Mouse (Mus musculus) limb, embryonic 11.5 days (tissue): ENCODE measurements around the gene Bex4. TPM values are rescaled to one million over a fixed set of nuclear protein-coding genes. Genes with fewer than 3 reads are reported as not detected.
"Not testable (repeated sequence)": the region's sequence is repeated elsewhere in the genome, so short reads cannot be mapped to it uniquely, and the experiment has no call there.

Experiments
- ATAC-seq: fragments of 200-750 bp; cut with Nextera tagmentation; 2 replicates; pipeline ENCODE4 v1.8.0; 2017; ENCODE audit warnings: low read depth; ENCODE audit not compliant: insufficient number of reproducible peaks, low FRiP score, low TSS enrichment
- DNase-seq: peaks from one replicate; pipeline ENCODE4 v3.0.0-alpha.2; 2015; ENCODE audit warnings: low spot score
- H3K27ac ChIP-seq: fragments of 300-500 bp; sonication (generic); replicated peaks from 2 replicates; pipeline ENCODE4 v1.5.1; 2014; ENCODE audit warnings: low read depth, mild to moderate bottlenecking, low read length
- H3K27me3 ChIP-seq: fragments of 300-500 bp; sonication (generic); 2 replicates; pipeline ENCODE4 v1.6.1; 2014; ENCODE audit warnings: mild to moderate bottlenecking, low read length, mixed read lengths; ENCODE audit not compliant: control insufficient read depth, insufficient read depth
- H3K36me3 ChIP-seq: fragments of 300-500 bp; sonication (generic); 2 replicates; pipeline ENCODE4 v1.6.1; 2014; ENCODE audit warnings: mild to moderate bottlenecking, low read length, moderate library complexity, mixed read lengths; ENCODE audit not compliant: control insufficient read depth, insufficient read depth
- H3K4me1 ChIP-seq: fragments of 300-500 bp; sonication (generic); 2 replicates; pipeline ENCODE4 v1.6.1; 2014; ENCODE audit warnings: low read length, mixed read lengths; ENCODE audit not compliant: control insufficient read depth, insufficient read depth
- H3K4me2 ChIP-seq: fragments of 300-500 bp; sonication (generic); 2 replicates; pipeline ENCODE4 v1.6.1; 2014; ENCODE audit warnings: low read depth, mild to moderate bottlenecking, moderate library complexity; ENCODE audit not compliant: severe bottlenecking
- H3K4me3 ChIP-seq: fragments of 300-500 bp; sonication (generic); 2 replicates; pipeline ENCODE4 v1.5.1; 2014; ENCODE audit warnings: low read depth, low read length
- H3K9ac ChIP-seq: fragments of 300-500 bp; sonication (generic); 2 replicates; pipeline ENCODE4 v1.6.1; 2014; ENCODE audit warnings: mild to moderate bottlenecking, low read length
- H3K9me3 ChIP-seq: fragments of 300-500 bp; sonication (generic); 2 replicates; pipeline ENCODE4 v1.6.1; 2016; ENCODE audit warnings: low read length; ENCODE audit not compliant: control insufficient read depth
- WGBS: fragments of 180-500 bp; shearing (Covaris S2); extraction: QIAGEN DNeasy Blood & Tissue Kit; methylation state at CpG from one replicate; pipeline ENCODE4 v1.1.7; 2014; 5-methylcytosine and 5-hydroxymethylcytosine counted together
- polyA plus RNA-seq: library from polyadenylated mRNA; unstranded; fragments of >200 nt; fragmentation: Nextera tagmentation; extraction: Ambion mirVana; gene quantifications from 2 replicates; pipeline ENCODE4 v1.2.1, GENCODE M21; 2014

Gene Bex4
- 74.2 and 81.7 TPM in 2 replicates for polyA plus RNA-seq

GRCm38 (mm10) chrX:136138827-136139639 is at the start of gene Bex4:
Gene Bex4 (plus strand): TSS chrX:136138996.
- not testable (repeated sequence) for H3K9ac ChIP-seq, H3K27me3 ChIP-seq, H3K9me3 ChIP-seq, H3K36me3 ChIP-seq, H3K4me1 ChIP-seq, DNase-seq, H3K27ac ChIP-seq
- 26% methylated on average over 13 of the region's 64 CpGs for WGBS
- H3K4me2 ChIP-seq, result peak within 1 kb of the TSS; percentile 38
- peak within 1 kb of the TSS; percentile 24 for H3K4me3 ChIP-seq
- ATAC-seq, result peak; percentile 87

- ATAC-seq (no peak), DNase-seq (no peak)
- Histone ChIP-seq H3K27me3 (no peaks in the 10 kb centered on the region), H3K27ac (no peak overlapping the region), H3K4me2 (no peak overlapping the region), H3K9ac (no peak overlapping the region), H3K36me3 (no peaks in the 10 kb centered on the region), H3K4me3 (no peak overlapping the region), H3K9me3 (no peaks in the 10 kb centered on the region), H3K4me1 (no peaks in the 10 kb centered on the region)
- WGBS, result 33% methylated on average over 2 of the region's 2 CpGs
These were observed 46.1 kb upstream of the Bex4 start for GRCm38 (mm10) chrX:136092497-136093279.

GRCm38 (mm10) chrX:136094421-136094820 is 44.4 kb upstream of the Bex4 start:
- Histone ChIP-seq H3K27ac (no peak overlapping the region), H3K9me3 (no peaks in the 10 kb centered on the region), H3K4me2 (no peak overlapping the region), H3K36me3 (no peaks in the 10 kb centered on the region), H3K9ac (no peak overlapping the region), H3K4me1 (no peaks in the 10 kb centered on the region), H3K4me3 (no peak overlapping the region), H3K27me3 (no peaks in the 10 kb centered on the region)
- ATAC-seq (no peak), DNase-seq (no peak)
- 51% methylated on average over 2 of the region's 2 CpGs for WGBS

- no peak overlapping the region for H3K4me3 ChIP-seq
- H3K9me3 ChIP-seq, result no peaks in the 10 kb centered on the region
- no peak overlapping the region for H3K27ac ChIP-seq
- H3K4me2 ChIP-seq, result no peak overlapping the region
- no peaks in the 10 kb centered on the region for H3K4me1 ChIP-seq
- H3K36me3 ChIP-seq, result no peaks in the 10 kb centered on the region
- no peak for DNase-seq
- ATAC-seq, result no peak
- WGBS, result 64% methylated on average over 4 of the region's 4 CpGs
- H3K27me3 ChIP-seq, result no peaks in the 10 kb centered on the region
- no peak overlapping the region for H3K9ac ChIP-seq
These were observed 34.6 kb upstream of the Bex4 start for GRCm38 (mm10) chrX:136104046-136104723.

- DNase-seq, result no peak
- H3K9me3 ChIP-seq, result no peaks in the 10 kb centered on the region
- no peaks in the 10 kb centered on the region for H3K4me1 ChIP-seq
- 76% methylated on average over 3 of the region's 3 CpGs for WGBS
- H3K9ac ChIP-seq, result no peak overlapping the region
- no peak for ATAC-seq
- no peak overlapping the region for H3K4me2 ChIP-seq
- no peaks in the 10 kb centered on the region for H3K27me3 ChIP-seq
- H3K36me3 ChIP-seq, result no peaks in the 10 kb centered on the region
- H3K4me3 ChIP-seq, result no peak overlapping the region
- H3K27ac ChIP-seq, result no peak overlapping the region
These were observed 34.1 kb upstream of the Bex4 start for GRCm38 (mm10) chrX:136104724-136105088.

GRCm38 (mm10) chrX:136107942-136108341 is 30.9 kb upstream of the Bex4 start:
- no peak overlapping the region for H3K27ac ChIP-seq
- DNase-seq (peak; percentile 49), ATAC-seq (no peak)
- no peaks in the 10 kb centered on the region for H3K9me3 ChIP-seq
- no peaks in the 10 kb centered on the region for H3K4me1 ChIP-seq
- H3K27me3 ChIP-seq, result no peaks in the 10 kb centered on the region
- H3K4me2 ChIP-seq, result no peak overlapping the region
- H3K9ac ChIP-seq, result no peak overlapping the region
- 53% methylated on average over 6 of the region's 6 CpGs for WGBS
- H3K4me3 ChIP-seq, result no peak overlapping the region
- H3K36me3 ChIP-seq, result no peaks in the 10 kb centered on the region

- Histone ChIP-seq H3K4me2 (no peak overlapping the region), H3K4me1 (no peaks in the 10 kb centered on the region), H3K27ac (no peak overlapping the region), H3K9ac (no peak overlapping the region), H3K9me3 (no peaks in the 10 kb centered on the region), H3K4me3 (no peak overlapping the region), H3K27me3 (no peaks in the 10 kb centered on the region), H3K36me3 (no peaks in the 10 kb centered on the region)
- no peak for DNase-seq
- no peak for ATAC-seq
- 48% methylated on average over 4 of the region's 4 CpGs for WGBS
These were observed 23.8 kb upstream of the Bex4 start for GRCm38 (mm10) chrX:136115015-136115414.

GRCm38 (mm10) chrX:136115419-136115961 is 23.3 kb upstream of the Bex4 start:
- ATAC-seq (peak; percentile 97), DNase-seq (peak; percentile 82)
- WGBS, result 22% methylated on average over 23 of the region's 23 CpGs
- Histone ChIP-seq H3K27me3 (no peaks in the 10 kb centered on the region), H3K9me3 (no peaks in the 10 kb centered on the region), H3K27ac (no peak overlapping the region), H3K4me3 (peak overlapping the region; percentile 30), H3K36me3 (no peaks in the 10 kb centered on the region), H3K4me2 (peak overlapping the region; percentile 51), H3K4me1 (no peaks in the 10 kb centered on the region), H3K9ac (peak overlapping the region; percentile 49; the same call in 1 of the 2 replicates)
